Mouse (Mus musculus) small intestine, adult 2 months (tissue): ENCODE data around the gene Hsp90aa1.

Experiments used
- CTCF ChIP-seq: fragments of 200-500 bp; IDR thresholded peaks from 2 replicates; pipeline ENCODE4 v1.5.1; 2012; ENCODE audit warnings: low read depth, mild to moderate bottlenecking, control low read depth, inconsistent platforms, low read length, moderate library complexity, mixed read lengths; ENCODE audit not compliant: insufficient replicate concordance, insufficient read length; ENCODE audit errors: extremely low read depth
- POLR2A ChIP-seq: fragments of 200-500 bp; IDR thresholded peaks from 2 replicates; pipeline ENCODE4 v1.6.1; 2012; ENCODE audit warnings: low read depth, mild to moderate bottlenecking, control low read depth, inconsistent platforms, low read length, moderate library complexity

- TF ChIP-seq CTCF (no peak), POLR2A (no peak)
These were observed 6.8 kb downstream of the Hsp90aa1 start for GRCm38 (mm10) chr12:110695676-110696171.
